Mouse (Mus musculus): ENCODE measurements at regions not wholly inside any gene's neighbourhood (a gene's known extent, or its start where the extent isn't known, plus 50 kb on each side); places are given as distances from the start of the nearest gene placed in this dataset.
A peak's percentile ranks its signal among the peaks of the same experiment; 100 is the strongest.

GRCm38 (mm10) chr8:12192006-12192405, 86.6 kb upstream of the A230072I06Rik start:
- Histone ChIP-seq H3K4me3 (ENCODE audit: control insufficient read depth in 1 of 2, insufficient read depth in 1 of 2, low read depth in 2 of 2, low read length in 2 of 2) (no peak overlapping the region), H3K79me2 (ENCODE audit: control insufficient read depth, insufficient read depth, low read length, poor library complexity) (no peaks in the 10 kb centered on the region), H3K9ac (ENCODE audit: control insufficient read depth, low read depth, low read length, poor library complexity, severe bottlenecking) (no peak overlapping the region), H3K27me3 (ENCODE audit: control insufficient read depth in 1 of 2, insufficient read depth in 2 of 2, low read length in 2 of 2) (no peaks in the 10 kb centered on the region), H3K27ac (ENCODE audit: control insufficient read depth, low read depth, low read length) (no peak overlapping the region), H3K4me1 (ENCODE audit: control insufficient read depth in 1 of 2, insufficient read depth in 2 of 2, low read length in 2 of 2) (no peaks in the 10 kb centered on the region), H3K9me3 (replicated peaks; ENCODE audit: insufficient read depth, low read length) (no peaks in the 10 kb centered on the region), H3K36me3 (ENCODE audit: control insufficient read depth in 1 of 2, insufficient read depth in 2 of 2, low read length in 2 of 2) (no peaks in the 10 kb centered on the region)
- TF ChIP-seq CTCF (IDR thresholded peaks at IDR 0.05 in 2 of 3, conservative IDR thresholded peaks at IDR 0.05 in 1 of 3; ENCODE audit: control insufficient read depth in 1 of 3, insufficient read depth in 1 of 3, low read depth in 2 of 3, low read length in 3 of 3, poor library complexity in 1 of 3, severe bottlenecking in 1 of 3) (peak; percentile 16 to 46 (median 42); a peak in 5 of 6 replicates), MYC (IDR thresholded peaks at IDR 0.05; ENCODE audit: low read depth, low read length) (no peak), GATA1 (IDR thresholded peaks at IDR 0.05; ENCODE audit: low read depth, low read length) (no peak)
- DNase-seq (ENCODE audit: low read depth, low spot score), result peak; percentile 6

- TF ChIP-seq RAD21 (IDR thresholded peaks at IDR 0.05; ENCODE audit: low read depth, low read length) (no peak), MAZ (IDR thresholded peaks at IDR 0.05; ENCODE audit: low read depth, low read length) (no peak), GABPA (IDR thresholded peaks at IDR 0.05; ENCODE audit: low read depth, low read length) (no peak), CHD1 (IDR thresholded peaks at IDR 0.05; ENCODE audit: low read depth, low read length) (no peak), POLR2AphosphoS2 (IDR thresholded peaks at IDR 0.05; ENCODE audit: low read length) (no peak), POLR2A (IDR thresholded peaks at IDR 0.05; ENCODE audit: control insufficient read depth in 1 of 2, insufficient read depth in 1 of 2, low read depth in 1 of 2, low read length in 2 of 2, poor library complexity in 1 of 2) (no peak), TAL1 (IDR thresholded peaks at IDR 0.05; ENCODE audit: low read length) (no peak)
- no peaks in the 10 kb centered on the region for H3K27me3 ChIP-seq (ENCODE audit: control insufficient read depth in 1 of 2, insufficient read depth in 2 of 2, low read length in 2 of 2)
- H3K4me3 ChIP-seq (ENCODE audit: control insufficient read depth in 1 of 2, insufficient read depth in 1 of 2, low read depth in 2 of 2, low read length in 2 of 2), result no peak overlapping the region
- H3K9me3 ChIP-seq (replicated peaks; ENCODE audit: insufficient read depth, low read length), result no peaks in the 10 kb centered on the region
- no peak overlapping the region for H3K27ac ChIP-seq (ENCODE audit: control insufficient read depth, low read depth, low read length)
- no peaks in the 10 kb centered on the region for H3K79me2 ChIP-seq (ENCODE audit: control insufficient read depth, insufficient read depth, low read length, poor library complexity)
- no peak for DNase-seq (ENCODE audit: low read depth, low spot score)
- no peak overlapping the region for H3K9ac ChIP-seq (ENCODE audit: control insufficient read depth, low read depth, low read length, poor library complexity, severe bottlenecking)
- H3K4me1 ChIP-seq (ENCODE audit: control insufficient read depth in 1 of 2, insufficient read depth in 2 of 2, low read length in 2 of 2), result no peaks in the 10 kb centered on the region
- H3K36me3 ChIP-seq (ENCODE audit: control insufficient read depth in 1 of 2, insufficient read depth in 2 of 2, low read length in 2 of 2), result no peaks in the 10 kb centered on the region
These were observed 72.7 kb upstream of the A230072I06Rik start for GRCm38 (mm10) chr8:12205909-12206308.

GRCm38 (mm10) chr8:12207412-12207811, 71.2 kb upstream of the A230072I06Rik start:
- no peaks in the 10 kb centered on the region for H3K9me3 ChIP-seq (replicated peaks; ENCODE audit: insufficient read depth, low read length)
- no peaks in the 10 kb centered on the region for H3K27me3 ChIP-seq (ENCODE audit: control insufficient read depth in 1 of 2, insufficient read depth in 2 of 2, low read length in 2 of 2)
- no peak overlapping the region for H3K27ac ChIP-seq (ENCODE audit: control insufficient read depth, low read depth, low read length)
- no peaks in the 10 kb centered on the region for H3K4me1 ChIP-seq (ENCODE audit: control insufficient read depth in 1 of 2, insufficient read depth in 2 of 2, low read length in 2 of 2)
- no peak overlapping the region for H3K4me3 ChIP-seq (ENCODE audit: control insufficient read depth in 1 of 2, insufficient read depth in 1 of 2, low read depth in 2 of 2, low read length in 2 of 2)
- TF ChIP-seq MXI1 (IDR thresholded peaks at IDR 0.05; ENCODE audit: low read depth, low read length), result no peak
- TF ChIP-seq TAL1 (IDR thresholded peaks at IDR 0.05; ENCODE audit: low read length), result no peak
- no peak for TF ChIP-seq MAFK (IDR thresholded peaks at IDR 0.05; ENCODE audit: borderline replicate concordance, low read depth, low read length)
- TF ChIP-seq ELF1 (IDR thresholded peaks at IDR 0.05; ENCODE audit: low read depth, low read length), result no peak
- TF ChIP-seq SIN3A (IDR thresholded peaks at IDR 0.05; ENCODE audit: low read length), result no peak
- no peak for TF ChIP-seq UBTF (IDR thresholded peaks at IDR 0.05; ENCODE audit: borderline replicate concordance, insufficient read depth, low read depth, low read length)
- TF ChIP-seq RAD21 (IDR thresholded peaks at IDR 0.05; ENCODE audit: low read depth, low read length), result no peak
- no peak for TF ChIP-seq POLR2A (IDR thresholded peaks at IDR 0.05; ENCODE audit: control insufficient read depth in 1 of 2, insufficient read depth in 1 of 2, low read depth in 1 of 2, low read length in 2 of 2, poor library complexity in 1 of 2)
- no peak for TF ChIP-seq MEF2A (IDR thresholded peaks at IDR 0.05; ENCODE audit: extremely low read depth, insufficient replicate concordance, low read depth, low read length, poor library complexity, severe bottlenecking)
- no peak for TF ChIP-seq CTCF (IDR thresholded peaks at IDR 0.05 in 2 of 3, conservative IDR thresholded peaks at IDR 0.05 in 1 of 3; ENCODE audit: control insufficient read depth in 1 of 3, insufficient read depth in 1 of 3, low read depth in 2 of 3, low read length in 3 of 3, poor library complexity in 1 of 3, severe bottlenecking in 1 of 3)
- no peak for TF ChIP-seq MAZ (IDR thresholded peaks at IDR 0.05; ENCODE audit: low read depth, low read length)
- no peak for TF ChIP-seq MYB (IDR thresholded peaks at IDR 0.05; ENCODE audit: low read depth, low read length)
- TF ChIP-seq TCF12 (IDR thresholded peaks at IDR 0.05; ENCODE audit: low read depth, low read length), result no peak
- TF ChIP-seq NRF1 (IDR thresholded peaks at IDR 0.05; ENCODE audit: insufficient read depth, low read depth, low read length, poor library complexity, severe bottlenecking), result no peak
- no peaks in the 10 kb centered on the region for H3K36me3 ChIP-seq (ENCODE audit: control insufficient read depth in 1 of 2, insufficient read depth in 2 of 2, low read length in 2 of 2)
- H3K79me2 ChIP-seq (ENCODE audit: control insufficient read depth, insufficient read depth, low read length, poor library complexity), result no peaks in the 10 kb centered on the region
- DNase-seq (ENCODE audit: low read depth, low spot score), result no peak
- no peak overlapping the region for H3K9ac ChIP-seq (ENCODE audit: control insufficient read depth, low read depth, low read length, poor library complexity, severe bottlenecking)

All from MEL (cell line).